Mouse (Mus musculus) T-helper 17 cell (primary cell): ENCODE data around the gene Cspg4.
"Not testable (repeated sequence)": the region's sequence is repeated elsewhere in the genome, so short reads cannot be mapped to it uniquely, and the experiment has no call there.

Experiments used
- in situ Hi-C, 2 experiments: fragments of 300-600 bp; cut with MboI, MseI; formaldehyde crosslinking; loops; 1 replicate in 1 of 2; 2 replicates in 1 of 2; pipeline ENCODE4 v1.15.1; 2025; ENCODE audit warnings: high pct_unique_total_duplicates in 2 of 2

The Cspg4 gene

GRCm38 (mm10) chr9:56925291-56926024 lies 60.6 kb downstream of the Cspg4 start:
- in situ Hi-C loops, result no loop called here

DNA sequence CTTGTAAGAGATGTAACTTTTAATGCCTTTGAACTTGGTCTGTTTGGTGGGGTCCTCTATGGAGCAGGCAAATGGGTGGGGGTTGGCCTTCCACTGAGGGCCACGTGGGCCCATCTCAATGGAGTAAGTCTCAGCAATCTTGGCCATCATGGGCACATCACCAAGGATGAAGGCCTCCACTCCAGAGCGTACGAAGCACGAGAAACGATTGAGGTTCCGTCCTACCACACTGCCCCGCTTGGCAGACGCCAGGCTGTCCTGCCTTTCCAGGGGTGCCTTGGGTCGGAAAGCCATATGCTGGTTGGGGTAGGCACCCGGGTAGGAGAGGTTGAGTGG lies 61.2 kb downstream of the Cspg4 start:
- in situ Hi-C loops, result no loop called here

- in situ Hi-C loops, result no loop called here
Observed at GRCm38 (mm10) chr9:56926387-56926786, 61.6 kb downstream of the Cspg4 start.

- in situ Hi-C loops, result no loop called here
Observed at GRCm38 (mm10) chr9:56927191-56928012, 62.6 kb downstream of the Cspg4 start.

- in situ Hi-C loops, result no loop called here
Observed at GRCm38 (mm10) chr9:56928041-56928811, 63.4 kb downstream of the Cspg4 start, which contains the start of gene Snx33. TSS of gene Snx33 (minus strand) at chr9:56928371.

- in situ Hi-C loops, result no loop called here
Observed at GRCm38 (mm10) chr9:56929496-56929895, 64.7 kb downstream of the Cspg4 start.

DNA sequence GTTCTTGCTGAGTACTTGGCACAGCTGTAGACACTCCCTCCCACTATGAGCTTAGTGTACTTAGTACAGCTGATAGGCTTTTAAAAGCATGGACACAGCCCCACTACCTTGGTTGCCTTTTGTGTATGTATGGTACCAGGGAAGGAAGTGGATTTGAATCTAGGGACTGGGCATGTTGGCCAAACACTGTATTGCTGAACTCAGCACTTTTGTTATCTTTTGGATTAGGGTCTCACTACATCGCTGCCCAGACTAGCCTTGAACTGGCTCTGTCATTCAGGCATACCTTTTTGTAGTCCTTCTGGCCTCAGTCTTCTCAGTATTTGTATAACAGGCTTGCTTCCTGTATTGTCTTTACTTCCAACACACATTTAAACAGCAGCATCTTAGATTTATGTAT lies 65.7 kb downstream of the Cspg4 start:
- in situ Hi-C loops, result no loop called here

DNA sequence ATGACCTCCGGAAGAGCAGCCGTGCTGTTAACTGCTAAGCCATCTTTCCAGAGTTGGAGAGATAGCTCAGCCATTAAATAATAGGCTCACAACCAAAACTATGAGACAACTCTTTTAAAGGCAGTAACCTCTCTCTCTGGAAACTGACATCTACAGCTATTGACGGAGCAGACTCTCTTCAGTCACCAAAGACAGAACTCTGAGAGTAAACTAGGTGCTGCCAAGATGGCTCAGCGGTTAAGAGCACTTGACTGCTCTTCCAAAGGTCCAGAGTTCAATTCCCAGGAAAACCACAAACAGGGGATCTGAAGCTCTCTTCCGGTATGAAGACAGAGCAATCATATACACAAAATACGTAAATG lies 72.0 kb downstream of the Cspg4 start:
- in situ Hi-C loops, result loop anchor here in 1 of 2 experiments (5.0 kb wide), 1 partner anchor 115 kb away; no protein-coding TSS in a partner anchor

DNA sequence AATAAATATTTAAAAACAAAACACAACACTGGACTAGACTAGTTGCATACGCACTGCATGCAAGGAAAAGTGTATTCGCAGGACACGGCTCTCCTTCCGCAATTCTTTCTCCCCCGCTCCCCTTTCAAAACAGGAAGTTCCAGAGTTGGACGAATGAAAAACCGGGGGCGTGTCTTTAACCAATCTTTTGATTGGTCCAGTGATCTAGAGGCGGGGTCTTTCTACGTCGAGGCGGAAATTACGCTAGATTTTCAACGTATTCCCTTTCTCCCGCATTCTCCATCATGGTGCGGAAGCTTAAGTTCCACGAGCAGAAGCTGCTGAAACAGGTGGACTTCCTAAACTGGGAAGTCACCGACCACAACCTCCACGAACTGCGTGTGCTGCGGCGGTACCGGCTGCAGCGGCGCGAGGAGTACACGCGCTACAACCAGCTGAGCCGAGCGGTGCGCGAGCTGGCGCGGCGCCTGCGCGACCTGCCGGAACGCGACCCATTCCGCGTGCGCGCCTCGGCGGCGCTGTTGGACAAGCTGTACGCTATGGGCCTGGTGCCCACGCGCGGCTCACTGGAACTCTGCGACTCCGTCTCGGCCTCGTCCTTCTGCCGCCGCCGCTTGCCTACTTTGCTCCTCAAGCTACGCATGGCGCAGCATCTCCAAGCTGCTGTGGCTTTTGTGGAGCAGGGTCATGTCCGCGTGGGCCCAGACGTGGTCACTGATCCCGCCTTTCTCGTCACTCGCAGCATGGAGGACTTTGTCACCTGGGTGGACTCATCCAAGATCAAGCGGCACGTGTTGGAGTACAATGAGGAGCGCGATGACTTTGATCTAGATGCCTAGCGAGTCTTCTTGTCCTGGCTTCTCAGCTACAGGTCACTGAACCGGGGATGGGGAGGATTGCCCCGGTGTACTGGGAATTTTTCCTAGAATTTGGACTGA lies 72.7 kb downstream of the Cspg4 start, which contains the start of gene Imp3:
Imp3 (plus strand) TSS at position 253 of the 938 bp plus-strand sequence.
- in situ Hi-C loops, result loop anchor here in 1 of 2 experiments (5.0 kb wide), 1 partner anchor 115 kb away; no protein-coding TSS in a partner anchor

DNA sequence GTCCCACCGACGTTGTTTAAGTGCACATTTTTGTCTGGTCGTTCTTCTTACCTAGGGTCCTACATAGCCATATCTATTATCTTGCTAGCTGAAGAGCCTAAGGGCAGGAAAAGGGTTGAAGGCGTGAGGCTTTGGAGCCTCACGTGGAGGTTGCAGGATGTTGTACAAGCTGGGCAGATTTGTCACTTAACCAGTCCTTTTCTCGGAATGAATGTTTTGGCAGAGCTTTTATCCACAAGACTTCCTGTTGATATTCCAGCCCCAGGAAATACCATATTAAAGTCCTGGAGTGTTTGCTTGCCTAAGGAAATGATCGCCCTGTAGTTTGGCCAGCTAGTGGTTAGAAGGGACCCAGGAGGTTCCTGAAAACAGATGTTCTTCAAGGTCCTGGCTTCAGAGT lies 73.5 kb downstream of the Cspg4 start:
- in situ Hi-C loops, result loop anchor here in 1 of 2 experiments (5.0 kb wide), 1 partner anchor 114 kb away; no protein-coding TSS in a partner anchor

GRCm38 (mm10) chr9:56947481-56947880 lies 82.6 kb downstream of the Cspg4 start:
- in situ Hi-C loops, result not testable (repeated sequence)

DNA sequence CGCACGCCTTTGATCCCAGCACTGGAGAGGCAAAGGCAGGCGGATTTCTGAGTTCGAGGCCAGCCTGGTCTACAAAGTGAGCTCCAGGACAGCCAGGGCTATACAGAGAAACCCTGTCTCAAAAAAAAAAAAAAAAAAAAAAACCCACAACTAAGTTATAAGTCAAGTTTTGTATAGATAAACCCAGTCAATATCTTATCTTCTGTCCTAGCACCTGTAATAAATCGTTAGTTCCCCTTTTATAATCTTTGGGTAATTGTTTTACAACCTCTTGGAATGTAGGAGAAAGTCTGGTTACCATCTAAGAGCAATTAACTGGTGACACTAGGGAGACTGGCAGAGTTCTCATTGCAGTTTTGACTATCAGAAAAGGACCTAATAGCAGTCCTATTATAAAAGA lies 83.9 kb downstream of the Cspg4 start:
- in situ Hi-C loops, result not testable (repeated sequence)
